Mouse (Mus musculus) G1E (cell line): ENCODE results near the gene Aprt.

ENCODE experiments used
- CTCF ChIP-seq: IDR thresholded peaks from 2 replicates; pipeline ENCODE4 v1.5.1; 2012; ENCODE audit warnings: low read depth, low read length, inconsistent platforms, mixed read lengths
- GATA1 ChIP-seq: IDR thresholded peaks from 2 replicates; pipeline ENCODE4 v1.6.1; 2012; ENCODE audit warnings: borderline replicate concordance, low read length, inconsistent platforms, mixed read lengths
- TAL1 ChIP-seq: conservative IDR thresholded peaks from 2 replicates; pipeline ENCODE4 v1.6.1; 2012; ENCODE audit warnings: low read depth, low read length, inconsistent platforms, mixed read lengths

DNA sequence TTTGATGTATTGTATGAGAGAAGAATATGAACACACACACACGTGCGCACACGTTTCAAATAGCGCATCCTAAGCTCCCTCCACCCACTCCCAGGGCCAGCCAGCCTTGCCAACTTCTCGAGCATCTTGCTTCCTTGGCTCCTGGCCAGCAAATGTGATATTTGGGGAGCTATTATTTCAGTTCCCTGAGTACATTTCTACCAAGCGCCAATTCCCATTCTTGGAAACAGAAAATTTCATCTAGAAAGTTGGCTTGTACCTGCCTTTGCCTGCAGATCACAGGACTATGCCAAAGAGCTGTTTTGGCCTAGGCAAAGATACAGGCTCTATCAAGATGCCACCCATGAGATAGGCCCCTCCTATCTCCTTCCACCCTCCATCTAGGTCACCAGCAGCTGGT, 21.9 kb downstream of the Aprt start:
- TF ChIP-seq TAL1 (no peak), CTCF (no peak), GATA1 (no peak)
